Mouse (Mus musculus) megakaryocyte, embryonic 14.5 days (primary cell): ENCODE results near the gene Sox8.

ENCODE experiments used
- FLI1 ChIP-seq: IDR thresholded peaks from 2 replicates; pipeline ENCODE4 v1.6.1; 2012; ENCODE audit warnings: low read length, inconsistent platforms, mixed read lengths
- GATA1 ChIP-seq: IDR thresholded peaks from 3 replicates; pipeline ENCODE4 v1.6.1; 2012; ENCODE audit warnings: mixed read lengths, low read length, inconsistent platforms, borderline replicate concordance

- TF ChIP-seq GATA1 (no peak), FLI1 (no peak)
These were observed 6.8 kb upstream of the Sox8 start for GRCm38 (mm10) chr17:25577263-25577662.
